Mouse (Mus musculus) C2C12 (cell line): ENCODE results near the gene Hrct1.

ENCODE experiments used
- CTCF ChIP-seq: IDR thresholded peaks from one replicate; pipeline ENCODE4 v1.5.1; 2011; ENCODE audit not compliant: control insufficient read depth, insufficient read depth, insufficient read length
- USF1 ChIP-seq: IDR thresholded peaks from one replicate; pipeline ENCODE4 v1.6.1; 2011; ENCODE audit warnings: low read depth, mild to moderate bottlenecking, control low read depth, moderate library complexity

DNA sequence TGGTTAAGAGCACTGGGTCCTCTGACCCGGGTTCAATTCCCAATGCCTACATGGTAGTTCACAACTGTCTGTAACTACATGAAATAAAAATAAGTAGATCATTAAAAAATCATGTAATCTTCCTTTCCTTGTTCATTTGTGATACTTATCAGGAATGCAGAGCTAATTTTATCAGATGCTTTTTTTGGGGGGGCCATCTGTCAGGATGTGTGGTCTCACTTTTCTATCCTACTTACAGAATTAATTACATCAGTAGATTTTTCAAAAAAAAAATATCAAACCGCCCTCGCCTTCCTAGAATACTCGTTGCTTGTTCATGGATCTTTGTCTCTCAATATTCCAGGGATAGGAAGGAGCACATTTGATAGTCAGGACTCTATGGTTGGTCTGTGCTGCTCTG lies 4.8 kb upstream of the Hrct1 start:
- TF ChIP-seq CTCF = no peak
- TF ChIP-seq USF1 = no peak
